Mouse (Mus musculus): ENCODE data around the gene Bcl2l14. TPM values are rescaled to one million over a fixed set of nuclear protein-coding genes. Genes with fewer than 3 reads are reported as not detected.
A peak's percentile ranks its signal among the peaks of the same experiment; 100 is the strongest.

The Bcl2l14 gene
- polyA plus RNA-seq, 1 experiment from 2014 or later, result 0.09 TPM

DNA sequence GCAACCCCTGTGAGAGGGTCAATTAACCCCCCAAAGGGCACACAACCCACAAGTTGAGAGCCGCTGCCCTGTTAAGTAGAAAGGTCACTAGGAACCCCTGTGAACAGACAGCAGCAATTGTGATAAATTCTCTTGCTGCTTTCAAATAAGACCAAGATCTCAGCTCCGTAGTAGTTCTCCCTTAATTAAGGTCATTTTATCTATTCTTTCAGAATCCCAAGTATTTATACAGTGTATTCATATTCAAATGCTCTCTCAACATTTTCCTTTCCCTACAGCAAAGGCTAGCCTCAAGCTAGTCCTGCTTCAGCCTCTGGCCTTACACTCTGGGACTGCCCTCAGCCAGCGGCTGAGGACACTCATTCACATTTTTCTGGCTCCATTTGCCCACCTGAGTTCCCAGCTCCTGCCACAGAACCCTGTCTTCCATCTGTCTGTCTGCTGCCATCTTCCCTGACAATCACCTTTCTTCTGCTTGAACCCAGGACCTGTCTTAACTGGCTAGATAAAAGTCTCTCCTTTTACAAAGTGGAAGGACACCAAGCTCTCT, 20.5 kb downstream of the Bcl2l14 start:
- no peaks in the 10 kb centered on the region for H3K27me3 ChIP-seq (ENCODE audit: control insufficient read depth, insufficient read depth, low read depth, low read length)
- H3K36me3 ChIP-seq (ENCODE audit: control insufficient read depth, insufficient read depth), result no peaks in the 10 kb centered on the region
- no peak overlapping the region for H3K27ac ChIP-seq (ENCODE audit: low read length)
- H3K4me2 ChIP-seq (ENCODE audit: low read depth, low read length), result no peak overlapping the region
- no peaks in the 10 kb centered on the region for H3K9me3 ChIP-seq (replicated peaks; ENCODE audit: control insufficient read depth, low read length)
- H3K9ac ChIP-seq (ENCODE audit: low read depth, low read length), result no peak overlapping the region
- no peaks in the 10 kb centered on the region for H3K4me1 ChIP-seq (ENCODE audit: control insufficient read depth, low read depth, low read length)
- ATAC-seq (ENCODE audit: low read depth), result no peak
- no peak overlapping the region for H3K4me3 ChIP-seq (ENCODE audit: low read depth, low read length)
- whole genome bisulfite sequencing (ENCODE audit: insufficient replicate concordance), result 70% methylated on average over 3 of the region's 3 CpGs

- Histone ChIP-seq H3K27ac (ENCODE audit: low read length) (no peak overlapping the region), H3K9ac (ENCODE audit: low read depth, low read length) (no peak overlapping the region), H3K27me3 (ENCODE audit: control insufficient read depth, insufficient read depth, low read depth, low read length) (no peaks in the 10 kb centered on the region), H3K9me3 (replicated peaks; ENCODE audit: control insufficient read depth, low read length) (no peaks in the 10 kb centered on the region), H3K4me1 (ENCODE audit: control insufficient read depth, low read depth, low read length) (no peaks in the 10 kb centered on the region), H3K4me3 (ENCODE audit: low read depth, low read length) (no peak overlapping the region), H3K4me2 (ENCODE audit: low read depth, low read length) (no peak overlapping the region), H3K36me3 (ENCODE audit: control insufficient read depth, insufficient read depth) (no peaks in the 10 kb centered on the region)
- ATAC-seq (ENCODE audit: low read depth), result no peak
- 29% methylated on average over 3 of the region's 3 CpGs for WGBS (ENCODE audit: insufficient replicate concordance)
Observed at GRCm38 (mm10) chr6:134417886-134418285, 21.8 kb downstream of the Bcl2l14 start.

- Histone ChIP-seq H3K27me3 (ENCODE audit: control insufficient read depth, insufficient read depth, low read depth, low read length) (no peaks in the 10 kb centered on the region), H3K36me3 (ENCODE audit: control insufficient read depth, insufficient read depth) (no peaks in the 10 kb centered on the region), H3K4me3 (ENCODE audit: low read depth, low read length) (no peak overlapping the region), H3K9ac (ENCODE audit: low read depth, low read length) (no peak overlapping the region), H3K9me3 (replicated peaks; ENCODE audit: control insufficient read depth, low read length) (no peaks in the 10 kb centered on the region), H3K4me2 (ENCODE audit: low read depth, low read length) (no peak overlapping the region), H3K4me1 (ENCODE audit: control insufficient read depth, low read depth, low read length) (no peaks in the 10 kb centered on the region), H3K27ac (ENCODE audit: low read length) (no peak overlapping the region)
- WGBS (ENCODE audit: insufficient replicate concordance), result 55% methylated on average over 8 of the region's 8 CpGs
- no peak for ATAC-seq (ENCODE audit: low read depth)
Observed at GRCm38 (mm10) chr6:134420375-134420774, 24.3 kb downstream of the Bcl2l14 start.

DNA sequence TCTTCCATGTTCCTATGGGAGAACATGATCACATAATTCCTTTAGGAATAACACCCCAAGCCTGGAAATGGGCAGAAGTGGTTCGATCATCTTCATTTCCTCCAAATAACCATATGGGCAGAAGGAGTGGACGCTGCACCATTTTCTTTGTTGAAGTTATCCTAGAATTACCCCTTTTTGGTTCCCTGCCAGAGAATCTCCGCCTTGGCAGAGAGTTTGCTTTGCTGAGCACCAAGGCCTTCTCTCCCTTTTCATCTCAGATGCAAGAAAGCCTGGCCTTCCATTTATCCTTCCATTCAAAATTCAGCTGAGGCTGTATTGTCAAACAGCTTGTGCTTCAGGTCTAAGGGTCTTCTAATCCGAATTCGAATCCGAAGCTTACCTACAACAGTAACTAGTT, 25.8 kb downstream of the Bcl2l14 start:
- Histone ChIP-seq H3K4me3 (ENCODE audit: low read depth, low read length) (no peak overlapping the region), H3K27me3 (ENCODE audit: control insufficient read depth, insufficient read depth, low read depth, low read length) (no peaks in the 10 kb centered on the region), H3K4me1 (ENCODE audit: control insufficient read depth, low read depth, low read length) (no peaks in the 10 kb centered on the region), H3K9me3 (replicated peaks; ENCODE audit: control insufficient read depth, low read length) (no peaks in the 10 kb centered on the region), H3K27ac (ENCODE audit: low read length) (no peak overlapping the region), H3K9ac (ENCODE audit: low read depth, low read length) (no peak overlapping the region), H3K4me2 (ENCODE audit: low read depth, low read length) (no peak overlapping the region), H3K36me3 (ENCODE audit: control insufficient read depth, insufficient read depth) (no peaks in the 10 kb centered on the region)
- WGBS (ENCODE audit: insufficient replicate concordance), result 70% methylated on average over 6 of the region's 6 CpGs
- no peak for ATAC-seq (ENCODE audit: low read depth)

DNA sequence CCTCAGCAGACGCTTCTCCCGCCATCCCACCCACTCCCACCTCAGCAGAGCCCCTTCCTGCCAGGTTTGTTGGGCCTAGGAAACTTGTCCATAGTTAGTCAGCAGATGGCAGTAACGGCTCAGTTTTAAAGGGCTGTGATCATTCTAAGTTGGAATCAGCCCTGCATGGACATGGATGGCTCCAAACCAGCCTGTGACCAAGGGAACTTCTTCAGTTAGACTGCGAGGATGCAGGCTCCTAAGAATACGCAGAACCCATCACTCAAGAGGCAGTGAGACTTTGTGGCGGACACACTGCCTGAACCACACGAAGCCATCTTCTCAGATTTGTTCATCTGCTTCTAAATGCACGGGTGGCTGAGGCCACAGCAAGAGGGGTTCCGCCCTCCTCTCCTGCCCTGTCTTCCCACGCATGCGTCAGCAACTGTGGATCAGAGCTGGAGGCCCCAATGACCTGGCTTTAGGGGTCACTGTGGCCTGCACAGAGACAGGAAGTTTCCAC, 29.1 kb downstream of the Bcl2l14 start:
- Histone ChIP-seq H3K4me1 (ENCODE audit: control insufficient read depth, low read depth, low read length) (no peaks in the 10 kb centered on the region), H3K27ac (ENCODE audit: low read length) (no peak overlapping the region; the same call in 1 of the 2 replicates), H3K9ac (ENCODE audit: low read depth, low read length) (no peak overlapping the region), H3K36me3 (ENCODE audit: control insufficient read depth, insufficient read depth) (no peaks in the 10 kb centered on the region), H3K4me3 (ENCODE audit: low read depth, low read length) (no peak overlapping the region), H3K4me2 (ENCODE audit: low read depth, low read length) (no peak overlapping the region), H3K9me3 (replicated peaks; ENCODE audit: control insufficient read depth, low read length) (no peaks in the 10 kb centered on the region), H3K27me3 (ENCODE audit: control insufficient read depth, insufficient read depth, low read depth, low read length) (no peaks in the 10 kb centered on the region)
- 23% methylated on average over 11 of the region's 11 CpGs for WGBS (ENCODE audit: insufficient replicate concordance)
- peak; percentile 67 for ATAC-seq (ENCODE audit: low read depth)

DNA sequence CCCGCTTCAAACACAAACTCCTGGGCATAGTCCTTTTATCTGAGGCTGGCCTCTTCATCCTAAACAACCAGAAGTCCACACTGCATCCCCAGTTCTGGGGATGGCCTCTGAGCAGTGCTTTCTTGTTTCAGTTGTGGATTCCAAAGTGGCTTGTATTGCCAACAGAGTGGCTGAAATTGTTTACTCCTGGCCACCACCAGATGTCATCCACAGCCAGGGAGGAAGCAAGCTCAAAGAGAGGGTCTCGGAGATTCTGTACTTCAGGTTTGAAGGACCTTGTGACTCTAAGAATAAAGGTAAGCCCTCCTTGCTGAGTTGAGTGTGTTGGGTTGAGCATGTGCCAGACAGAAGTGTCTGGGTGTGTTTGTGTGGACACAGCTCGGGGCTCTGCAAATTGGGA, 31.0 kb downstream of the Bcl2l14 start:
- Histone ChIP-seq H3K4me2 (ENCODE audit: low read depth, low read length) (no peak overlapping the region), H3K36me3 (ENCODE audit: control insufficient read depth, insufficient read depth) (no peaks in the 10 kb centered on the region), H3K4me1 (ENCODE audit: control insufficient read depth, low read depth, low read length) (no peaks in the 10 kb centered on the region), H3K27me3 (ENCODE audit: control insufficient read depth, insufficient read depth, low read depth, low read length) (no peaks in the 10 kb centered on the region), H3K9ac (ENCODE audit: low read depth, low read length) (no peak overlapping the region), H3K27ac (ENCODE audit: low read length) (no peak overlapping the region), H3K4me3 (ENCODE audit: low read depth, low read length) (no peak overlapping the region), H3K9me3 (replicated peaks; ENCODE audit: control insufficient read depth, low read length) (no peaks in the 10 kb centered on the region)
- ATAC-seq (ENCODE audit: low read depth), result no peak
- WGBS (ENCODE audit: insufficient replicate concordance), result 69% methylated on average over 3 of the region's 3 CpGs

DNA sequence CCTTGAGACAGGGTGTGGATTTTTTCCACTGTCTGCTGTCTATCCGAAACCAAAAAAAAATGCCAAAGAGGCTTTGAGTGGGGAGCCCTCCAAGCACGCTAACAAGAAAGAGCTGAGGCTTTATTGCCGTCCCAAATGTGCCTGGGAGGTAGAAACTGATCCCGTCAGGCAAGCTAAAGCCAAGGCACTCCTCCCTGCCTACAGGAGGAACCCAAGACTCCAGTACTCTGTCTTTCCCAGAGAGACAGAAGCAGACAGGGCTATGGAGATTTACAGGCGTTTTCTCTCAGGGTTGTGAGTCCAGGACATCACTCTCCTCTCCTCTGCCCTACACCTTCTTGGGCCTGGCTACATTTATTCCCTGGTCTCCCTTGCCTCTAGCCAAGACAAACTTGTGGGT, 32.3 kb downstream of the Bcl2l14 start:
- no peak for ATAC-seq (ENCODE audit: low read depth)
- no peaks in the 10 kb centered on the region for H3K4me1 ChIP-seq (ENCODE audit: control insufficient read depth, low read depth, low read length)
- H3K9me3 ChIP-seq (replicated peaks; ENCODE audit: control insufficient read depth, low read length), result no peaks in the 10 kb centered on the region
- H3K4me3 ChIP-seq (ENCODE audit: low read depth, low read length), result no peak overlapping the region
- no peaks in the 10 kb centered on the region for H3K36me3 ChIP-seq (ENCODE audit: control insufficient read depth, insufficient read depth)
- no peak overlapping the region for H3K27ac ChIP-seq (ENCODE audit: low read length)
- H3K9ac ChIP-seq (ENCODE audit: low read depth, low read length), result no peak overlapping the region
- H3K27me3 ChIP-seq (ENCODE audit: control insufficient read depth, insufficient read depth, low read depth, low read length), result no peaks in the 10 kb centered on the region
- WGBS (ENCODE audit: insufficient replicate concordance), result 70% methylated on average over 5 of the region's 5 CpGs
- no peak overlapping the region for H3K4me2 ChIP-seq (ENCODE audit: low read depth, low read length)

- Histone ChIP-seq H3K36me3 (ENCODE audit: control insufficient read depth, insufficient read depth) (no peaks in the 10 kb centered on the region), H3K27me3 (ENCODE audit: control insufficient read depth, insufficient read depth, low read depth, low read length) (no peaks in the 10 kb centered on the region), H3K27ac (ENCODE audit: low read length) (no peak overlapping the region), H3K4me1 (ENCODE audit: control insufficient read depth, low read depth, low read length) (no peaks in the 10 kb centered on the region), H3K9me3 (replicated peaks; ENCODE audit: control insufficient read depth, low read length) (no peaks in the 10 kb centered on the region), H3K9ac (ENCODE audit: low read depth, low read length) (no peak overlapping the region), H3K4me3 (ENCODE audit: low read depth, low read length) (no peak overlapping the region), H3K4me2 (ENCODE audit: low read depth, low read length) (no peak overlapping the region)
- no peak for ATAC-seq (ENCODE audit: low read depth)
- 60% methylated on average over 9 of the region's 9 CpGs for WGBS (ENCODE audit: insufficient replicate concordance)
Observed at GRCm38 (mm10) chr6:134430161-134430799, 34.2 kb downstream of the Bcl2l14 start.

DNA sequence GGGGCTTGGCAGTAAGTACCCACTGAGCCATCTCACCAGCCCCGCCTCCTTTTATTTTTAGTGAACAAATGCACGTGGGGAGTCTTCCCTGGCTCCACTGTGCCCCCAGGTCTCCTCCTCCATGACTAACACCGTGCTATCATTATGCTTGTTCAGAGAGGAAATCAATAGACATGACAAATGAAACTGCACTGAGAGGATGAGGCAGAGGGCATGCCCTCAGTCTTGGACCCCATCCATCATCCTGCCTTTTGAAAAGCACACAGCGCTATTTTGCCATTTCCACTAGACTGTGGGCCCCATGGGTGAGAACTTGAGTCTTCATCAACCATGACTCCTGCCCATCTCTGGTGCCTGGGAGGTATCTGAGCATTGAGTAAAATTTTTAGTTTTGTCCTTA, 35.5 kb downstream of the Bcl2l14 start:
- Histone ChIP-seq H3K4me2 (ENCODE audit: low read depth, low read length) (no peak overlapping the region), H3K9me3 (replicated peaks; ENCODE audit: control insufficient read depth, low read length) (no peaks in the 10 kb centered on the region), H3K4me1 (ENCODE audit: control insufficient read depth, low read depth, low read length) (no peaks in the 10 kb centered on the region), H3K4me3 (ENCODE audit: low read depth, low read length) (no peak overlapping the region), H3K9ac (ENCODE audit: low read depth, low read length) (no peak overlapping the region), H3K36me3 (ENCODE audit: control insufficient read depth, insufficient read depth) (no peaks in the 10 kb centered on the region), H3K27me3 (ENCODE audit: control insufficient read depth, insufficient read depth, low read depth, low read length) (no peaks in the 10 kb centered on the region), H3K27ac (ENCODE audit: low read length) (no peak overlapping the region)
- WGBS (ENCODE audit: insufficient replicate concordance), result 49% methylated on average over 4 of the region's 4 CpGs
- no peak for ATAC-seq (ENCODE audit: low read depth)

Measured in liver, embryonic 16.5 days (tissue).